Mouse (Mus musculus): ENCODE data around the gene Ccl27a. TPM values are rescaled to one million over a fixed set of nuclear protein-coding genes. Genes with fewer than 3 reads are reported as not detected.

The Ccl27a gene
- polyA plus RNA-seq, 1 experiment from 2014 or later, result 133 TPM

Other genes starting within 250 kb of the Ccl27a start
- 17.4 and 18.3 TPM in 2 replicates for gene Fam219a, start 204.7 kb downstream of the Ccl27a start, polyA plus RNA-seq (2016; fragmentation: Nextera tagmentation; extraction: Ambion mirVana)
- gene Dnaic1, start 204.5 kb downstream of the Ccl27a start, polyA plus RNA-seq (2016; fragmentation: Nextera tagmentation; extraction: Ambion mirVana), result 1.8 and 1.9 TPM in 2 replicates
- 73.6 and 74.1 TPM in 2 replicates for gene Enho, start 133.9 kb downstream of the Ccl27a start, polyA plus RNA-seq (2016; fragmentation: Nextera tagmentation; extraction: Ambion mirVana)
- 32.8 and 36.4 TPM in 2 replicates for gene Cntfr, start 77.2 kb downstream of the Ccl27a start, polyA plus RNA-seq (2016; fragmentation: Nextera tagmentation; extraction: Ambion mirVana)
- gene Il11ra1, start 74.3 kb downstream of the Ccl27a start, polyA plus RNA-seq (2016; fragmentation: Nextera tagmentation; extraction: Ambion mirVana), result 73.3 and 79.5 TPM in 2 replicates
- 65.9 and 66.9 TPM in 2 replicates for gene Rpp25l, start 60.7 kb downstream of the Ccl27a start, polyA plus RNA-seq (2016; fragmentation: Nextera tagmentation; extraction: Ambion mirVana)
- gene Dctn3, start 51.1 kb downstream of the Ccl27a start, polyA plus RNA-seq (2016; fragmentation: Nextera tagmentation; extraction: Ambion mirVana), result 225 and 233 TPM in 2 replicates
- 1.4 and 1.5 TPM in 2 replicates for gene Arid3c, start 43.1 kb downstream of the Ccl27a start, polyA plus RNA-seq (2016; fragmentation: Nextera tagmentation; extraction: Ambion mirVana)
- 25.2 and 27.3 TPM in 2 replicates for gene Galt, start 19.0 kb downstream of the Ccl27a start, polyA plus RNA-seq (2016; fragmentation: Nextera tagmentation; extraction: Ambion mirVana)
- 60.7 and 63.7 TPM in 2 replicates for gene Sigmar1, start 18.1 kb downstream of the Ccl27a start, polyA plus RNA-seq (2016; fragmentation: Nextera tagmentation; extraction: Ambion mirVana)
- gene Gm21541, start 129.4 kb upstream of the Ccl27a start, polyA plus RNA-seq (2016; fragmentation: Nextera tagmentation; extraction: Ambion mirVana), result not detected in 2 replicates
- 4.6 TPM in 2 replicates for gene Gm20878, start 167.3 kb upstream of the Ccl27a start, polyA plus RNA-seq (2016; fragmentation: Nextera tagmentation; extraction: Ambion mirVana)
- gene Fam205a4, start 191.8 kb upstream of the Ccl27a start, polyA plus RNA-seq (2016; fragmentation: Nextera tagmentation; extraction: Ambion mirVana), result 0.23 TPM in 1 of 2 replicates, not detected in the other